Mouse (Mus musculus) forebrain, embryonic 11.5 days (tissue): ENCODE measurements at regions not wholly inside any gene's neighbourhood (a gene's known extent, or its start where the extent isn't known, plus 50 kb on each side); places are given as distances from the start of the nearest gene placed in this dataset.

Experiments
- ATAC-seq: fragments of 200-750 bp; cut with Nextera tagmentation; replicated peaks from 2 replicates; pipeline ENCODE4 v1.8.0; 2017; ENCODE audit warnings: moderate TSS enrichment; ENCODE audit not compliant: low FRiP score
- DNase-seq: peaks from one replicate; pipeline ENCODE4 v3.0.0-alpha.2; 2017; ENCODE audit warnings: low spot score
- H3K27ac ChIP-seq: fragments of 300-500 bp; sonication (generic); 2 replicates; pipeline ENCODE4 v1.5.1; 2014; ENCODE audit warnings: low read depth, low read length
- H3K27me3 ChIP-seq: fragments of 300-500 bp; sonication (generic); 2 replicates; pipeline ENCODE4 v1.6.1; 2014; ENCODE audit warnings: mild to moderate bottlenecking, low read length, mixed read lengths; ENCODE audit not compliant: control insufficient read depth, insufficient read depth
- H3K36me3 ChIP-seq: fragments of 300-500 bp; sonication (generic); 2 replicates; pipeline ENCODE4 v1.6.1; 2014; ENCODE audit warnings: mild to moderate bottlenecking, low read length, moderate library complexity, mixed read lengths; ENCODE audit not compliant: control insufficient read depth, insufficient read depth
- H3K4me1 ChIP-seq: fragments of 300-500 bp; sonication (generic); replicated peaks from 2 replicates; pipeline ENCODE4 v1.6.1; 2014; ENCODE audit warnings: low read length, mixed read lengths; ENCODE audit not compliant: control insufficient read depth, insufficient read depth
- H3K4me2 ChIP-seq: fragments of 300-500 bp; sonication (generic); 2 replicates; pipeline ENCODE4 v1.6.1; 2014; ENCODE audit warnings: low read depth, mild to moderate bottlenecking, low read length, moderate library complexity, mixed read lengths; ENCODE audit not compliant: severe bottlenecking
- H3K4me3 ChIP-seq: fragments of 300-500 bp; sonication (generic); 2 replicates; pipeline ENCODE4 v1.5.1; 2014; ENCODE audit warnings: low read depth, low read length
- H3K9ac ChIP-seq: fragments of 300-500 bp; sonication (generic); 2 replicates; pipeline ENCODE4 v1.6.1; 2014; ENCODE audit warnings: low read length
- H3K9me3 ChIP-seq: fragments of 300-500 bp; sonication (generic); 2 replicates; pipeline ENCODE4 v1.6.1; 2016; ENCODE audit warnings: low read length, mixed read lengths; ENCODE audit not compliant: control insufficient read depth
- WGBS: fragments of 180-500 bp; shearing (Covaris S2); extraction: QIAGEN DNeasy Blood & Tissue Kit; methylation state at CpG from one replicate; pipeline ENCODE4 v1.1.7; 2014; 5-methylcytosine and 5-hydroxymethylcytosine counted together

DNA sequence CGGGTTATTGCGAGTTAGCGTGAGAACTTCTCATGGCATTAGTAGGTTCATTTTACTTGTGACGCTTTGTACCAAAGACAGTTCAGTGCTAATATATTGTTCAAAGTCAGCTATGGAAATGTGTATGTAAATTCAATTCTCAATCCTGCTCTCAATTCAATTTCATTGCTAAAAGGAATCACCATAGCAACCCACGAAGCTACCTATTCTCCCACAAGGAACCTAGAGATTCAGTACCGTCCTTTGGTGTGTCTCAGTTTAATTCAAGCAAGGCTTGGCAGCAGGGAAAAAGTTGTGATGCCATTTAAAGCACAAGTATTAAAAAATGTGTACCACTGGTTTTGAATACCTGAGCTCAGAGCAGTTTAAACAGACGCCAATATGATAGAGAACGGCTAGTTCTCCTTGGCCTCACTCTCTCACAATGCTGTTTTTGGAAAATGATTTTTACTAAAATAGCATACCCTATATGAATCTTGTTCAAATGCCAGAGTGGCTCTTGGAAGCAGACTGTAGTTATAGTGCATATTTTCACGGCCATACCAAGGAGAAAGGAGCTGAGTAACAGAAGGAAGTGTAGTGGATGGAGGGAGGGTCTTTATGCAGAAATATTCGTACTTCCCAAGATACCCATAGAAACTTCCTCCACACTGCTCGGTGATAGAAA lies 121.4 kb downstream of the Otor start:
- Histone ChIP-seq H3K4me3 (no peak overlapping the region), H3K27me3 (no peaks in the 10 kb centered on the region), H3K9me3 (no peaks in the 10 kb centered on the region), H3K4me2 (no peak overlapping the region), H3K4me1 (no peaks in the 10 kb centered on the region), H3K27ac (no peak overlapping the region), H3K9ac (no peak overlapping the region), H3K36me3 (no peaks in the 10 kb centered on the region)
- ATAC-seq (no peak), DNase-seq (no peak)
- WGBS, result 88% methylated on average over 11 of the region's 11 CpGs

DNA sequence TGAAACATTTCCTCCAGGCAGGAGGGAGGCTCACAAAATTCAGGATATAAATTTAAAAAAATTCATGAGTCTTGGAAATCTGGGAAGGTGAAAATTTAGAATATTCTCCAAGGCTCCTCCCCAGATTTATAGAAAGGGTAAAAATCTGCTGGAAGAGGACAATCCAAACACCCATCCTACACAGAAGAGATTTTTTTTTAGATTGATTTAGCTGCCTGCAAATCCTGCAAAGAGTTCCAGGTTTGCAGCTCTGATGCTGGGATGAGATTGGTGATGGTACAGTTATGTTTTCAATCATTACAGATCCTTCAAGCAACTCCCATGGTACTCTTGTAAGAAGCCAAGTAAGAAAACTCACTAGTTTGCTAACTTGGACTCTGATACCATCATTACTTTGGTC lies 127.8 kb downstream of the Otor start:
- Histone ChIP-seq H3K9ac (no peak overlapping the region), H3K4me3 (no peak overlapping the region), H3K27me3 (no peaks in the 10 kb centered on the region), H3K27ac (no peak overlapping the region), H3K9me3 (no peaks in the 10 kb centered on the region), H3K4me1 (no peaks in the 10 kb centered on the region), H3K36me3 (no peaks in the 10 kb centered on the region), H3K4me2 (no peak overlapping the region)
- no peak for ATAC-seq
- no peak for DNase-seq

DNA sequence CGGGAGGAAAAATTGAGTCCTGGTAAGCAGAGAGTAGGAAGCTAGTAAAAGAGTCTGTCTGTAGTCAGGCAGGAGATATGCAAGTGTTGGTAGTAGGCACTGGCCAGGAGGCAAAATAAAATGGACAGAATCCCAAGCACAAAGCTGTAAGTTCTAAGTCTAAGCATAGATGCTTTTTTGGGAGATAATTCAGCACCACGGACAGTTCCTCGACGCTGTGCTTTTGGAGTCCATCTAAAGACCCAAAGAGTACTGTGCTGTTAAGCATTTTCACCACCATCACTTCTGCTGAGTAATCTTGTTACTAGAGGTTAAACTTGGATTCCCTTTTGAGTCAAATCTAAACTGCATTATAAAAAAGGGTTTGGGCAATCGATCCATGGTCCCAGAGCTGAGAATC lies 128.9 kb downstream of the Otor start:
- Histone ChIP-seq H3K36me3 (no peaks in the 10 kb centered on the region), H3K9ac (no peak overlapping the region), H3K4me2 (no peak overlapping the region), H3K4me3 (no peak overlapping the region), H3K27me3 (no peaks in the 10 kb centered on the region), H3K9me3 (no peaks in the 10 kb centered on the region), H3K27ac (no peak overlapping the region), H3K4me1 (no peaks in the 10 kb centered on the region)
- WGBS, result 33% methylated on average over 5 of the region's 5 CpGs
- ATAC-seq, result no peak
- peak; percentile 65 for DNase-seq

DNA sequence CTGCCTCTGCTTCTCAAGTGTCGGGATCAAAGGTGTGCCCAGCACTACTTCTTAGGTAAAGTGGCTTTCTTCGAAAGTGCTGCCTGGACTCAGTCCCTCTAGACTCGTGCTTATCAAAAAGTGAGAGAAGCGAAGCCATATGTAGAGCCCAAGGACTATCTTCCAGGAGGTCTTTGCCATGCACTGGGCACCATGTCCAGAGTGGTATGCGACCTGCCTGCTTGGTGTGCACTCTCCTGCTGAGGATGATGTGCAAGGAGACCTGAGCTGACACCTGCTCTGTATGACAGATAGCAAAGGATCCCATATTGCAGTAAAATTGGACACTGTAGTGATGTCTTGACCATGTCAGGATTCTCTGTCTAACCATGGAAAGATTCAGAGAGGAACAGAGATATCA lies 139.0 kb downstream of the Otor start:
- 87% methylated on average over 5 of the region's 5 CpGs for WGBS
- ATAC-seq (no peak), DNase-seq (no peak)
- Histone ChIP-seq H3K27me3 (no peaks in the 10 kb centered on the region), H3K4me1 (no peaks in the 10 kb centered on the region), H3K9ac (no peak overlapping the region), H3K9me3 (no peaks in the 10 kb centered on the region), H3K36me3 (no peaks in the 10 kb centered on the region), H3K27ac (no peak overlapping the region), H3K4me2 (no peak overlapping the region), H3K4me3 (no peak overlapping the region)

DNA sequence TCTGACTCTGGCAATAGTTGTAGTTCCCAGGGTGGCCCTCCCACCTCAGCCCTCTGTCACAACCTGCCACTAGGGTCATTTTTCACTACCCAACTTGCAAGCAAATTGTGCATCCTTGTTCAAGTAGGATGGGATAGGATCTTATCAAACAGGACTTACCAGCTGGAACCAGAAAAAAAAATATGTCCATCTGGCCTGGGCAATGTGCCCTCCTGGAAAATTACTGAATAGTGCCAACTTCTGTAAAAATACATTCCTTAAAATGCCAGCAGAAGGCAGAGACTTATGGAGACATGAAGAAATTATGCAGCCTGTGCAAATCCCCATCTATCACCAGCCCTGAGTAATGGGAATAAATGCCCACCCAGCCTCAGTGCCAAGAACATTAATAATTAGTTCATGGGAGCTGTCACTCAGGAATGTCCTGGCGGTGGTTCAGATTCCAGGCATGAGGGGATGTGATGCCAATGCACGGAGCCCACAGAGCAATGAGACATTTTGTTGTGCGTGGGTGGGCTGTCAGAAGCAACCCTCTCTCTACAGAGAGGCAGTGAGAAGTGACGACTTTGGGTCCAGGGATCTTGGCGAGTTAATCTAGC lies 139.6 kb downstream of the Otor start:
- H3K27me3 ChIP-seq, result no peaks in the 10 kb centered on the region
- no peak overlapping the region for H3K9ac ChIP-seq
- H3K4me3 ChIP-seq, result no peak overlapping the region
- no peaks in the 10 kb centered on the region for H3K36me3 ChIP-seq
- H3K9me3 ChIP-seq, result no peaks in the 10 kb centered on the region
- ATAC-seq, result no peak
- H3K27ac ChIP-seq, result no peak overlapping the region
- no peak for DNase-seq
- H3K4me1 ChIP-seq, result no peaks in the 10 kb centered on the region
- 84% methylated on average over 5 of the region's 5 CpGs for WGBS
- no peak overlapping the region for H3K4me2 ChIP-seq

DNA sequence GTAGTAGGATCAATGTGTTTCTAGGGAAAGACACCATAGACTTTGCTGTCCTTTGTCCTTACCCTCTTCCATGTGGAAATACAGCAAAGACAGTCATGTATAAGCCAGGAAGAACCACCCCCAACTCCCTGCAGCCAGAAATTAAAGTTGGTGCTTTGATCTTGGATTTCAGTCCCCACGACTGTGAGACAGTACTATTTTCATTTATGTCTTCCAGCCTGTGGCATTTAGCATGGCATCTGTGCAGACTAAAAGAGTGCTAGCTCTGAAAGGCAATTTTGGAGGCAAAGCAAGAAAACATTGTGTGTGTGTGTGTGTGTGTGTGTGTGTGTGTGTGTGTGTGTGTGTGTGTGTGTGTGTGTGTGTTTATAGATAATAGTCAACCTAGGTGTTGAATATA lies 144.1 kb downstream of the Otor start:
- H3K4me3 ChIP-seq, result no peak overlapping the region
- H3K9ac ChIP-seq, result no peak overlapping the region
- no peak overlapping the region for H3K4me2 ChIP-seq
- ATAC-seq, result no peak
- H3K9me3 ChIP-seq, result no peaks in the 10 kb centered on the region
- H3K27me3 ChIP-seq, result no peaks in the 10 kb centered on the region
- no peak for DNase-seq
- H3K27ac ChIP-seq, result no peak overlapping the region
- no peaks in the 10 kb centered on the region for H3K4me1 ChIP-seq
- WGBS, result 81% methylated on average over 1 of the region's 1 CpGs
- H3K36me3 ChIP-seq, result no peaks in the 10 kb centered on the region

DNA sequence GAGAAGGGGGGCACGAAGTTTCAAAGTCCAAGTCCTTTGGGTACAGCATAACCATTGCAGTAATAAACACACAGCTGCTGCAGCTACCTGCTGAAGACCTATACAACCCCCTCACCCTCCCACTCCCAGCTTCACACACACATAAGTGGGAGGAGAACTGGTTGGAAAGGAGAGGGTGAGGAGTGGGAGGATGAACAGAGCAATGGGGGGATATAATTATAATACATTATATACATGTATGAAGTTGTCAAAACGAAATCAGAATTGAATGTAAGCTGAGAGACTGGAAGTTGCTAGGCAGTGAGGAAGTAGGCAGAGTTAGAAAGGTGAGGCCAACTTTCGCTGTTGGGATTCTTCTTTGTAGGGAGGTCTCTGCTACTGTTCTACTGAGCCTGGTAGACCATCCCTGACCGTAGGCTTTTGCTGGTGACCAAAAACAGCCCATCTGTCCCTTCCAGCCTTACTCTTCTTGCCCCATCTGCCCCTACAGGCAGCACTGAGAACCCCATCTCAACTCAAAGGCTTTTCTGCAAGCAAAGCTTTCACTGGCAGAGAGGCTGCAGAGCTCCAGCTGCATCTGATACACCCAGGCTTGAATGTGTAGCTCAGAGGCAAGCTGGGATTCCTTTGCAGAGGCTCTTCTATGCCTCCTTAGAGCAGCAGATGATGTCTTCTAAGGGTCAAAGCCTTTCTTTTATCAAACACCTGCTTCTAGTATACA lies 146.3 kb downstream of the Otor start:
- WGBS, result 75% methylated on average over 4 of the region's 4 CpGs

DNA sequence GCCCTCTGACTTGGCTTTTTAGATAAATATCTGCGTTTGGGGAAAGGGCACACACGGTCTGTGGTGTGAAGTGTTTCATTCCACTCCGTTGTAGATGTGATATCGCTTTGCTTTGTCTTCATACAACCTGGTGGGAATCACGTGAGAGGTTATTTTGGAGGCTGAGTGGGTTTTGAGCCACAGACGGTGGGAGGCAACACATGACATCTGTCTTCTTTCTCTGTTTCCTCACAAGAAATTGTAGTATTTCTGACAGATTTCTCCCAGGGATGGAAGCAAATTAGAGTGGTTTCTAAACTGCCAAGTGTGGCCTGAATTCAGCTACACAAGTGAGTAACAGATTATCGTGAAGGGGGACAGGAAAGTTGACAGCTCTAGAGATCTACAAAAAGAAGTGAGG lies 155.5 kb downstream of the Otor start:
- DNase-seq, result no peak
- Histone ChIP-seq H3K27me3 (no peaks in the 10 kb centered on the region), H3K4me1 (no peaks in the 10 kb centered on the region), H3K27ac (no peak overlapping the region), H3K4me3 (no peak overlapping the region), H3K4me2 (no peak overlapping the region), H3K36me3 (no peaks in the 10 kb centered on the region), H3K9ac (no peak overlapping the region), H3K9me3 (no peaks in the 10 kb centered on the region)
- 84% methylated on average over 7 of the region's 7 CpGs for whole genome bisulfite sequencing
- ATAC-seq, result no peak

More for the DNA sequence above, 146.3 kb downstream of the Otor start:
- Histone ChIP-seq H3K4me3 (no peak overlapping the region), H3K9ac (no peak overlapping the region), H3K36me3 (no peaks in the 10 kb centered on the region), H3K27me3 (no peaks in the 10 kb centered on the region), H3K4me2 (no peak overlapping the region), H3K4me1 (no peaks in the 10 kb centered on the region), H3K27ac (no peak overlapping the region), H3K9me3 (no peaks in the 10 kb centered on the region)
- no peak for ATAC-seq
- DNase-seq, result no peak

DNA sequence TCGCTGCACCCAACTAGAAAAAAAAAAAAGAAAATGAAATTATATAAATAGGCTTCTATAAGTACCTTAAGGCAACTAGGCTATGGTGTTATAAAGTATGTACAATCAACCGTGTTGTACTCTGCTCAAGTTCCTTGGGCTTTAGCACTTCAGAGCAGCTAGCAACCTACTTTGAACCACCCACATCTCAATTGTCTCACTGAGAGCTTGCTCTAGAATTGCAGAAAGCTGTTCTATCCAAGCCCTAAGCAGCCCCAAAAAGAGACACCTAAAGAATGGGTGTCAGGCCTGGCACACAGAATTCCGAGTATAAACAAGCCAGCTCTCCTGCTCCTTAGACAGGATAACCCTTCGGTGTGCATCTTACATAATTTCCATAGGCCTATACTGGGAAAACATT lies 162.0 kb downstream of the Otor start:
- Histone ChIP-seq H3K27me3 (no peaks in the 10 kb centered on the region), H3K9ac (no peak overlapping the region), H3K36me3 (no peaks in the 10 kb centered on the region), H3K4me2 (no peak overlapping the region), H3K4me3 (no peak overlapping the region), H3K4me1 (no peaks in the 10 kb centered on the region), H3K9me3 (no peaks in the 10 kb centered on the region), H3K27ac (no peak overlapping the region)
- 93% methylated on average over 4 of the region's 4 CpGs for WGBS
- no peak for DNase-seq
- no peak for ATAC-seq
